Mouse (Mus musculus) megakaryocyte, embryonic 14.5 days (primary cell): ENCODE data around the gene Lyrm7.

Experiments
- FLI1 ChIP-seq: IDR thresholded peaks from 2 replicates; pipeline ENCODE4 v1.6.1; 2012; ENCODE audit warnings: low read length, inconsistent platforms, mixed read lengths
- GATA1 ChIP-seq: IDR thresholded peaks from 3 replicates; pipeline ENCODE4 v1.6.1; 2012; ENCODE audit warnings: mixed read lengths, low read length, inconsistent platforms, borderline replicate concordance

DNA sequence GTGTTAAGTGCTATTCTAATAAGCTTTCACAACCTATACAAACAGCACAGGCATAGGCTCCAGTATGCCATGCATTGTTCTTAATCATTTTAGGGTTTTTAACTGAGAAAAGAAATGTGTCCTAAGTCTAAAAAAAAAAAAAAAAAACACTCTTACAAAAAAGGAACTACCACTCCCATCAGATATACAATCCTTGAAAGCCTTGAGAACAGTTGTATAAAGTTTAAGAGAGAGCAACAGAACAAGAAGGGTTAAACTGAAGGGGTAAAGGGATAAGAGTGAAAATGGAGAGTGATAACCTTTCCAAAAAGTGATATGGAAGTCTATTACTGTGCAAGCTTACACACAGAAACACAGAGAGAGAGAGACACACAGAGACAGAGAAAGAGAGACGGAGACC, 80.8 kb downstream of the Lyrm7 start:
- TF ChIP-seq GATA1 (no peak), FLI1 (no peak)
